In genomic region chr15:79065086-79065770, GRCm38 (mm10) we compare ENCODE assay signal across 13 mouse cellular contexts. TPM values are rescaled to one million over a fixed set of nuclear protein-coding genes. Genes with fewer than 3 reads are reported as not detected.
DNase-seq lines count a peak whose midpoint lies in the region; ATAC-seq and TF ChIP-seq lines count a peak whose summit lies in the region.
"Had no signal": no experiment of that assay in that cellular context is flagged by ENCODE, and none has a peak within 500 bp of the region (broad histone marks: within the 10 kb centered on the region; RNA-seq: fewer than 3 reads in every experiment).

No protein-coding gene starts in this region.

- H3K9ac ChIP-seq in kidney, embryonic 15.5 days: no peak overlapping the region
- H3K9ac ChIP-seq in midbrain, embryonic 16.5 days (ENCODE audit: low read depth, low read length): no peak overlapping the region

- no peak for ATAC-seq in kidney, embryonic 15.5 days (replicated peaks; ENCODE audit: low FRiP score)
- ATAC-seq in midbrain, embryonic 16.5 days: no peak

- no peak overlapping the region for H3K4me2 ChIP-seq in kidney, embryonic 15.5 days
- H3K4me2 ChIP-seq in midbrain, embryonic 16.5 days (ENCODE audit: low read length): no peak overlapping the region
- H3K4me2 ChIP-seq: midbrain, embryonic 11.5 days had no signal

- H3K27me3 ChIP-seq in kidney, embryonic 15.5 days: no peaks in the 10 kb centered on the region
- no peaks in the 10 kb centered on the region for H3K27me3 ChIP-seq in limb, embryonic 10.5 days (ENCODE audit: low read depth, poor library complexity, severe bottlenecking)
- no peaks in the 10 kb centered on the region for H3K27me3 ChIP-seq in midbrain, embryonic 16.5 days (ENCODE audit: control insufficient read depth, insufficient read depth, low read depth, low read length)

- 38% methylated on average over 8 of the region's 8 CpGs for WGBS in kidney, embryonic 15.5 days
- WGBS in limb, embryonic 10.5 days: 44% methylated on average over 8 of the region's 8 CpGs
- 69% methylated on average over 8 of the region's 8 CpGs for WGBS in midbrain, embryonic 16.5 days

- H3K36me3 ChIP-seq in kidney, embryonic 15.5 days: peaks cover 9% of the 10 kb centered on the region
- H3K36me3 ChIP-seq in limb, embryonic 10.5 days: peaks cover 11% of the 10 kb centered on the region
- peaks cover 6% of the 10 kb centered on the region; the same call in 1 of the 2 replicates for H3K36me3 ChIP-seq in midbrain, embryonic 16.5 days (ENCODE audit: control insufficient read depth, insufficient read depth, low read length)

- no peak overlapping the region for H3K4me3 ChIP-seq in kidney, embryonic 15.5 days (replicated peaks)
- no peak overlapping the region for H3K4me3 ChIP-seq in limb, embryonic 10.5 days
- H3K4me3 ChIP-seq in left cerebral cortex, adult 2 months: no peak overlapping the region
- H3K4me3 ChIP-seq in midbrain, embryonic 16.5 days (ENCODE audit: low read depth, low read length): no peak overlapping the region

- peak overlapping the region; percentile 79 for H3K27ac ChIP-seq in kidney, embryonic 15.5 days
- H3K27ac ChIP-seq in limb, embryonic 10.5 days: peak overlapping the region; percentile 70
- no peak overlapping the region for H3K27ac ChIP-seq in left cerebral cortex, adult 2 months
- no peak overlapping the region for H3K27ac ChIP-seq in midbrain, embryonic 16.5 days (ENCODE audit: low read length)

- peaks cover 39% of the 10 kb centered on the region for H3K4me1 ChIP-seq in kidney, embryonic 15.5 days
- peaks cover 52% of the 10 kb centered on the region for H3K4me1 ChIP-seq in limb, embryonic 10.5 days
- H3K4me1 ChIP-seq in midbrain, embryonic 16.5 days (ENCODE audit: control insufficient read depth, insufficient read depth, low read length): peaks cover 16% of the 10 kb centered on the region

- DNase-seq in kidney, adult 8-10 months: no peak
- peak; percentile 43 for DNase-seq in 3134 (ENCODE audit: extremely low read depth, insufficient read length, low spot score)
- peak; percentile 32 for DNase-seq in 416B (ENCODE audit: low read depth)
- no peak for DNase-seq in limb, embryonic 10.5 days (ENCODE audit: low spot score)
- DNase-seq in left cerebral cortex, adult 2 months (ENCODE audit: extremely low spot score in 1 of 2, low spot score in 2 of 2): no peak
- DNase-seq: gastrocnemius, postnatal 36 days; retina, postnatal 1 day had no signal

- H3K9me3 ChIP-seq in kidney, embryonic 15.5 days (replicated peaks): no peaks in the 10 kb centered on the region
- no peaks in the 10 kb centered on the region for H3K9me3 ChIP-seq in limb, embryonic 10.5 days (replicated peaks)
- H3K9me3 ChIP-seq in midbrain, embryonic 16.5 days (replicated peaks; ENCODE audit: control insufficient read depth, low read length, poor library complexity, severe bottlenecking): no peaks in the 10 kb centered on the region
- H3K9me3 ChIP-seq: G1E had no signal

- TF ChIP-seq CTCF in left cerebral cortex, adult 2 months (IDR thresholded peaks at IDR 0.05): no peak

- intact Hi-C loops in left cerebral cortex, adult 2 months (cut with DNase I): no loop called here

RNA-seq across cellular contexts. Expression of gene Ankrd54, which starts 2.5 kb away (rescaled TPM):
- 47.7 and 56.3 TPM in 2 replicates for polyA plus RNA-seq in kidney, embryonic 15.5 days (2015; fragmentation: Nextera tagmentation; extraction: Ambion mirVana)
- 73.8 and 77.9 TPM in 2 replicates for polyA plus RNA-seq in limb, embryonic 10.5 days (2016; fragmentation: Nextera tagmentation; extraction: Ambion mirVana)
- 10 to 100 TPM; 19.7 to 19.8 TPM for total RNA-seq in left cerebral cortex, adult 2 months (2021)
- polyA plus RNA-seq in midbrain, embryonic 16.5 days (2015; fragmentation: Nextera tagmentation; extraction: Ambion mirVana): 54.4 and 57.8 TPM in 2 replicates

RNA-seq across cellular contexts. Expression of gene Eif3l, which starts 9.8 kb away (rescaled TPM):
- polyA plus RNA-seq in kidney, embryonic 15.5 days (2015; fragmentation: Nextera tagmentation; extraction: Ambion mirVana): 243 and 247 TPM in 2 replicates
- polyA plus RNA-seq in limb, embryonic 10.5 days (2016; fragmentation: Nextera tagmentation; extraction: Ambion mirVana): 278 and 295 TPM in 2 replicates
- 10 to 100 TPM; 62.5 to 66.6 TPM for total RNA-seq in left cerebral cortex, adult 2 months (2021)
- 165 TPM in 2 replicates for polyA plus RNA-seq in midbrain, embryonic 16.5 days (2015; fragmentation: Nextera tagmentation; extraction: Ambion mirVana)

RNA-seq across cellular contexts. Expression of gene Galr3, which starts 23.5 kb away (rescaled TPM):
- 0.12 and 0.30 TPM in 2 replicates for polyA plus RNA-seq in kidney, embryonic 15.5 days (2015; fragmentation: Nextera tagmentation; extraction: Ambion mirVana)
- polyA plus RNA-seq in limb, embryonic 10.5 days (2016; fragmentation: Nextera tagmentation; extraction: Ambion mirVana): 0.13 TPM in 1 of 2 replicates, not detected in the other
- under 1 TPM in 1 of 2 experiments, not detected in 1; 0.84 TPM for total RNA-seq in left cerebral cortex, adult 2 months (2021)
- polyA plus RNA-seq in midbrain, embryonic 16.5 days (2015; fragmentation: Nextera tagmentation; extraction: Ambion mirVana): not detected in 2 replicates
- total RNA-seq: G1E; gastrocnemius, postnatal 36 days had no signal
- polyA plus RNA-seq: G1E; limb, embryonic 11.5 days; midbrain, embryonic 11.5 days; neural tube, embryonic 11.5 days had no signal

RNA-seq across cellular contexts. Expression of gene H1f0, which starts 37.0 kb away (rescaled TPM):
- 513 and 545 TPM in 2 replicates for polyA plus RNA-seq in kidney, embryonic 15.5 days (2015; fragmentation: Nextera tagmentation; extraction: Ambion mirVana)
- 330 and 448 TPM in 2 replicates for polyA plus RNA-seq in limb, embryonic 10.5 days (2016; fragmentation: Nextera tagmentation; extraction: Ambion mirVana)
- 10 to 100 TPM; 80.4 to 81.1 TPM for total RNA-seq in left cerebral cortex, adult 2 months (2021)
- 167 and 180 TPM in 2 replicates for polyA plus RNA-seq in midbrain, embryonic 16.5 days (2015; fragmentation: Nextera tagmentation; extraction: Ambion mirVana)

RNA-seq across cellular contexts. Expression of gene Micall1, which starts 43.5 kb away (rescaled TPM):
- polyA plus RNA-seq in kidney, embryonic 15.5 days (2015; fragmentation: Nextera tagmentation; extraction: Ambion mirVana): 8.6 and 11.0 TPM in 2 replicates
- polyA plus RNA-seq in limb, embryonic 10.5 days (2016; fragmentation: Nextera tagmentation; extraction: Ambion mirVana): 6.8 and 9.7 TPM in 2 replicates
- total RNA-seq in left cerebral cortex, adult 2 months (2021): 10 to 100 TPM; 22.8 to 23.2 TPM
- polyA plus RNA-seq in midbrain, embryonic 16.5 days (2015; fragmentation: Nextera tagmentation; extraction: Ambion mirVana): 12.0 and 12.7 TPM in 2 replicates

Comparison
In these comparisons a context has a peak if more than half of its experiments do, and no peak if none do; other contexts are left out.
1. H3K27ac ChIP-seq: peak in kidney, embryonic 15.5 days (single experiment) and limb, embryonic 10.5 days (single experiment); none in left cerebral cortex, adult 2 months (single experiment) and midbrain, embryonic 16.5 days (single experiment).
2. DNase-seq: peak in 3134 (single experiment) and 416B (single experiment); none in kidney, adult 8-10 months (0 of 2), limb, embryonic 10.5 days (single experiment) and left cerebral cortex, adult 2 months (0 of 2).